In the genomic region with DNA sequence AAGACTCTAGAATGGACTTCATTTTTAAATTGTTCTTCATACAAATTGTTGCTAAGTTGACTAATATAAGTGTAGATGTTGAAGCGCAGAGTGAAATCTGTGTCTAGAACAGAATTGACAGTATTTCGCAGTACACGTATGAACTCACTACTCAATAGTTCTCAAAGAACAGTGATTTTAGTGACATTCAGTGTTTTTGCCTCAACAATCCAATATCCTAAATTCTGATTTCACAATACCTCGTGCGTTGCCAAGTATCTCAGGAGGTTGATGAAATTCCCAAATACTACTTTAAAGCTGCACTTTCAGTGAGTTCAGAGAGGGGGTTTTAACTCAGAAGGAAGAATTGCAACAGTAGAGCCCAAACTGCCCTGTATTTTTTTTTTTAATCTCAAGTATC, we compare ENCODE assay signal across 8 mouse cellular contexts. TPM values are rescaled to one million over a fixed set of nuclear protein-coding genes. Genes with fewer than 3 reads are reported as not detected.
A peak's percentile ranks its signal among the peaks of the same experiment; 100 is the strongest.
DNase-seq lines count a peak whose midpoint lies in the region; TF ChIP-seq lines count a peak whose summit lies in the region.
"Had no signal": no experiment of that assay in that cellular context is flagged by ENCODE, and none has a peak within 500 bp of the region (broad histone marks: within the 10 kb centered on the region; RNA-seq: fewer than 3 reads in every experiment).

No protein-coding gene starts in this region.

- no peak for TF ChIP-seq RAD21 in CH12.LX (IDR thresholded peaks at IDR 0.05; ENCODE audit: low read depth, low read length)

- in situ Hi-C loops in CH12.LX (cut with MboI; ENCODE audit: low pct_ligation_motif_present, low pct_unique_long_range_greater_than_20kb, low sequenced_read_pairs) = no loop called here
- in situ Hi-C loops in ES-E14 (cut with MboI; ENCODE audit: low sequenced_read_pairs in 2 of 2, unreplicated experiment in 2 of 2) = no loop called here

- DNase-seq in CH12.LX (ENCODE audit: extremely low read depth) (no peak), ES-E14 (ENCODE audit: low read depth, low spot score) (no peak)
- DNase-seq in hindbrain, embryonic 10.5 days (ENCODE audit: low spot score) = no peak
- peak; percentile 29 for DNase-seq in lung, postnatal 14 days
- DNase-seq in adrenal gland, adult 18-20 months (ENCODE audit: low spot score in 2 of 2) = no peak
- no peak for DNase-seq in c-Kit-positive CD71-positive TER-119-positive erythroid progenitor cells, embryonic 14.5 days (ENCODE audit: low spot score)
- no peak for DNase-seq in urinary bladder, adult 18-20 months (ENCODE audit: low spot score in 2 of 2)
- DNase-seq: kidney, adult 9 months had no signal

- peak overlapping the region; percentile 51 for H3K9ac ChIP-seq in CH12.LX (ENCODE audit: insufficient read depth, low read depth)
- H3K9ac ChIP-seq in ES-E14 (ENCODE audit: insufficient read depth, low read depth, low read length, poor library complexity, severe bottlenecking) = no peak overlapping the region

- H3K27me3 ChIP-seq in CH12.LX (replicated peaks) = no peaks in the 10 kb centered on the region
- H3K27me3 ChIP-seq in hindbrain, embryonic 10.5 days (ENCODE audit: insufficient read depth, poor library complexity, severe bottlenecking) = no peaks in the 10 kb centered on the region

- H3K9me3 ChIP-seq in CH12.LX (replicated peaks; ENCODE audit: low read length) (no peaks in the 10 kb centered on the region), ES-E14 (ENCODE audit: control insufficient read depth, insufficient read depth, low read depth, low read length) (no peaks in the 10 kb centered on the region)
- no peaks in the 10 kb centered on the region for H3K9me3 ChIP-seq in hindbrain, embryonic 10.5 days

- peaks cover 20% of the 10 kb centered on the region for H3K79me2 ChIP-seq in CH12.LX (replicated peaks; ENCODE audit: control insufficient read depth, extremely low read depth, insufficient read depth, poor library complexity, severe bottlenecking)

- H3K4me1 ChIP-seq in CH12.LX (ENCODE audit: control insufficient read depth in 1 of 2, insufficient read depth in 2 of 2) = peaks cover 0 to 29% of the 10 kb centered on the region in 2 experiments; a peak in 2 of 4 replicates
- peaks cover 2% of the 10 kb centered on the region in 2 experiments; a peak in 1 of 4 replicates for H3K4me1 ChIP-seq in ES-E14 (ENCODE audit: control insufficient read depth in 2 of 2, insufficient read depth in 2 of 2, low read length in 2 of 2, poor library complexity in 1 of 2)
- peaks cover 21% of the 10 kb centered on the region for H3K4me1 ChIP-seq in hindbrain, embryonic 10.5 days (replicated peaks)

- peak overlapping the region in 2 of 3 experiments; percentile 74 to 85 for H3K4me3 ChIP-seq in CH12.LX (replicated peaks in 1 of 3; ENCODE audit: low read depth in 2 of 3, low read length in 2 of 3, poor library complexity in 1 of 3)
- H3K4me3 ChIP-seq in ES-E14 (ENCODE audit: insufficient read depth in 1 of 2, low read depth in 1 of 2, low read length in 2 of 2, poor library complexity in 1 of 2, severe bottlenecking in 1 of 2) = peak overlapping the region; percentile 88; a peak in 3 of 4 replicates
- H3K4me3 ChIP-seq in hindbrain, embryonic 10.5 days = peak overlapping the region; percentile 81

- H3K27ac ChIP-seq in CH12.LX (ENCODE audit: insufficient read depth, low read depth) (no peak overlapping the region), ES-E14 (ENCODE audit: insufficient read depth, low read depth, low read length, poor library complexity, severe bottlenecking) (no peak overlapping the region)
- H3K27ac ChIP-seq in hindbrain, embryonic 10.5 days = 0 out of 2 replicates have a peak overlapping the region, but pooled peaks have one; percentile 92

- TF ChIP-seq CTCF in CH12.LX (conservative IDR thresholded peaks at IDR 0.05 in 1 of 2, IDR thresholded peaks at IDR 0.05 in 1 of 2; ENCODE audit: low read depth in 2 of 2, low read length in 2 of 2) = no peak

- dilution Hi-C loops in CH12.LX (cut with MboI; ENCODE audit: extremely low pct_ligation_motif_present, extremely low pct_unique_long_range_greater_than_20kb, low sequenced_read_pairs) = no loop called here

- H3K36me3 ChIP-seq in CH12.LX (replicated peaks in 1 of 2; ENCODE audit: control insufficient read depth in 1 of 2, insufficient read depth in 1 of 2, low read length in 1 of 2) = peaks cover 22 to 40% of the 10 kb centered on the region in 2 experiments
- peaks cover 16% of the 10 kb centered on the region for H3K36me3 ChIP-seq in ES-E14 (ENCODE audit: control insufficient read depth, insufficient read depth, low read length, poor library complexity, severe bottlenecking)
- H3K36me3 ChIP-seq in hindbrain, embryonic 10.5 days = peaks cover 42% of the 10 kb centered on the region

- 92% methylated on average over 5 of the region's 5 CpGs for WGBS in hindbrain, embryonic 10.5 days

- no peak for TF ChIP-seq POLR2A in CH12.LX (IDR thresholded peaks at IDR 0.05; ENCODE audit: low read depth, low read length)

- H3K4me2 ChIP-seq in CH12.LX (ENCODE audit: insufficient read depth, low read depth, poor library complexity, severe bottlenecking) = peak overlapping the region; percentile 93

- TF ChIP-seq EP300 in CH12.LX (IDR thresholded peaks at IDR 0.05; ENCODE audit: low read length) = no peak

TF ChIP-seq in CH12.LX, 34 proteins besides CTCF, POLR2A, EP300 and RAD21 (continues in another document):
- TF ChIP-seq KAT2A (IDR thresholded peaks at IDR 0.05; ENCODE audit: insufficient replicate concordance, low read length) (no peak), JUN (IDR thresholded peaks at IDR 0.05; ENCODE audit: insufficient read depth, low read depth, low read length) (no peak), MAZ (IDR thresholded peaks at IDR 0.05; ENCODE audit: low read depth, low read length) (no peak), IRF4 (IDR thresholded peaks at IDR 0.05; ENCODE audit: low read depth, low read length) (no peak), NRF1 (IDR thresholded peaks at IDR 0.05; ENCODE audit: low read depth, low read length) (no peak), ZC3H11A (IDR thresholded peaks at IDR 0.05; ENCODE audit: low read depth, low read length) (no peak), JUND (conservative IDR thresholded peaks at IDR 0.05; ENCODE audit: low read depth, low read length) (no peak), MAFK (IDR thresholded peaks at IDR 0.05; ENCODE audit: insufficient replicate concordance, low read length) (no peak), TBP (conservative IDR thresholded peaks at IDR 0.05; ENCODE audit: low read depth, low read length) (no peak), USF2 (conservative IDR thresholded peaks at IDR 0.05; ENCODE audit: low read depth, low read length) (no peak), MXI1 (IDR thresholded peaks at IDR 0.05; ENCODE audit: low read depth, low read length) (no peak), E2F4 (IDR thresholded peaks at IDR 0.05; ENCODE audit: insufficient replicate concordance, low read depth, low read length) (no peak), MYC (IDR thresholded peaks at IDR 0.05; ENCODE audit: low read depth, low read length) (no peak)

TF ChIP-seq in ES-E14, 5 proteins besides CTCF, POLR2A, EP300 and RAD21:
- TF ChIP-seq ZC3H11A (IDR thresholded peaks at IDR 0.05; ENCODE audit: borderline replicate concordance, low read depth, low read length) = no peak
- TF ChIP-seq MAFK (IDR thresholded peaks at IDR 0.05; ENCODE audit: insufficient read depth, low read depth, low read length) = no peak
- TF ChIP-seq ZNF384 (IDR thresholded peaks at IDR 0.05; ENCODE audit: low read depth, low read length) = no peak
- no peak for TF ChIP-seq HCFC1 (IDR thresholded peaks at IDR 0.05; ENCODE audit: borderline replicate concordance, insufficient read depth, low read length)
- TF ChIP-seq CHD2 (IDR thresholded peaks at IDR 0.05; ENCODE audit: low read depth, low read length) = no peak

RNA-seq across cellular contexts. Expression of a gene that starts 1.4 kb away (rescaled TPM):
- total RNA-seq in CH12.LX (2012; rRNA removed) (70.0 and 82.8 TPM in 2 replicates), CH12.LX (2014; rRNA removed) (158 and 173 TPM in 2 replicates), ES-E14 (2012; rRNA removed) (138 and 162 TPM in 2 replicates)
- polyA plus RNA-seq in CH12.LX (2012; ENCODE audit: insufficient read length, low read depth) = 162 and 209 TPM in 2 replicates
- polyA plus RNA-seq in hindbrain, embryonic 10.5 days (2016; fragmentation: Nextera tagmentation; extraction: Ambion mirVana) = 234 and 244 TPM in 2 replicates
- 100 to 1,000 TPM; 243 to 314 TPM for total RNA-seq in adrenal gland, adult 18-20 months (2021)

RNA-seq across cellular contexts. Expression of a gene that starts 37.3 kb away (rescaled TPM):
- total RNA-seq in CH12.LX (2012; rRNA removed) (not detected in 2 replicates), CH12.LX (2014; rRNA removed) (not detected in 2 replicates), ES-E14 (2012; rRNA removed) (2.8 and 3.2 TPM in 2 replicates)
- not detected in 2 replicates for polyA plus RNA-seq in CH12.LX (2012; ENCODE audit: insufficient read length, low read depth)
- polyA plus RNA-seq in hindbrain, embryonic 10.5 days (2016; fragmentation: Nextera tagmentation; extraction: Ambion mirVana) = 2.4 and 9.6 TPM in 2 replicates
- total RNA-seq in adrenal gland, adult 18-20 months (2021) = 1 to 10 TPM in 1 of 2 experiments, under 1 TPM in 1; 0.93 to 1.3 TPM

RNA-seq across cellular contexts. Expression of a gene that starts 56.2 kb away (rescaled TPM):
- 20.5 and 28.4 TPM in 2 replicates for total RNA-seq in CH12.LX (2012; rRNA removed)
- total RNA-seq in CH12.LX (2014; rRNA removed) = 19.5 and 20.1 TPM in 2 replicates
- polyA plus RNA-seq in CH12.LX (2012; ENCODE audit: insufficient read length, low read depth) = 21.7 and 24.9 TPM in 2 replicates
- total RNA-seq in ES-E14 (2012; rRNA removed) = 12.5 and 19.0 TPM in 2 replicates
- polyA plus RNA-seq in hindbrain, embryonic 10.5 days (2016; fragmentation: Nextera tagmentation; extraction: Ambion mirVana) = 55.9 and 56.8 TPM in 2 replicates
- total RNA-seq in adrenal gland, adult 18-20 months (2021) = 10 to 100 TPM; 36.6 to 39.5 TPM

RNA-seq across cellular contexts. Expression of a gene that starts 56.3 kb away (rescaled TPM):
- total RNA-seq in CH12.LX (2012; rRNA removed) (133 and 146 TPM in 2 replicates), CH12.LX (2014; rRNA removed) (182 and 195 TPM in 2 replicates), ES-E14 (2012; rRNA removed) (106 and 109 TPM in 2 replicates)
- 185 and 190 TPM in 2 replicates for polyA plus RNA-seq in CH12.LX (2012; ENCODE audit: insufficient read length, low read depth)
- polyA plus RNA-seq in hindbrain, embryonic 10.5 days (2016; fragmentation: Nextera tagmentation; extraction: Ambion mirVana) = 189 and 220 TPM in 2 replicates
- 100 to 1,000 TPM; 419 to 469 TPM for total RNA-seq in adrenal gland, adult 18-20 months (2021)
